In genomic region chr5:130051073-130051860, GRCm38 (mm10) we compare ENCODE assay signal across 13 mouse cellular contexts.
"Had no signal": no experiment of that assay in that cellular context is flagged by ENCODE, and none has a peak within 500 bp of the region (broad histone marks: within the 10 kb centered on the region; RNA-seq: fewer than 3 reads in every experiment).

No protein-coding gene starts in this region.

- H3K4me3 ChIP-seq: limb, embryonic 13.5 days; lung, embryonic 15.5 days; megakaryocyte, embryonic 14.5 days; midbrain, embryonic 13.5 days; neural tube, embryonic 12.5 days had no signal

- H3K27me3 ChIP-seq: limb, embryonic 13.5 days; lung, embryonic 15.5 days; megakaryocyte, embryonic 14.5 days; midbrain, embryonic 13.5 days; neural tube, embryonic 12.5 days had no signal

- ATAC-seq: midbrain, embryonic 13.5 days had no signal

- H3K4me1 ChIP-seq: limb, embryonic 13.5 days; lung, embryonic 15.5 days; neural tube, embryonic 12.5 days had no signal

- H3K4me2 ChIP-seq: limb, embryonic 13.5 days; lung, embryonic 15.5 days; midbrain, embryonic 13.5 days; neural tube, embryonic 12.5 days had no signal

- DNase-seq: kidney, adult 9 months; kidney, postnatal 36 days; layer of hippocampus, adult 9-11 months; lung, postnatal 14 days; thymus, postnatal 4 days had no signal

- H3K9me3 ChIP-seq: limb, embryonic 13.5 days; lung, embryonic 15.5 days; megakaryocyte, embryonic 14.5 days; midbrain, embryonic 13.5 days; neural tube, embryonic 12.5 days had no signal

- H3K9ac ChIP-seq: limb, embryonic 13.5 days; lung, embryonic 15.5 days; midbrain, embryonic 13.5 days; neural tube, embryonic 12.5 days had no signal

- H3K27ac ChIP-seq: kidney, postnatal 0 days; limb, embryonic 13.5 days; lung, embryonic 15.5 days; macrophage; midbrain, embryonic 13.5 days; neural tube, embryonic 12.5 days; stomach, postnatal 0 days had no signal
